Mouse (Mus musculus) lung, adult 2 months (tissue): Measurements from ENCODE around the gene Cpne8.

Experiments used
- CTCF ChIP-seq: fragments of 200-500 bp; IDR thresholded peaks from 2 replicates; pipeline ENCODE4 v1.5.1; 2011; ENCODE audit warnings: mild to moderate bottlenecking, low read length, control low read depth; ENCODE audit not compliant: insufficient read depth
- POLR2A ChIP-seq: fragments of 200-500 bp; IDR thresholded peaks from 2 replicates; pipeline ENCODE4 v1.6.1; 2011; ENCODE audit warnings: low read depth, mild to moderate bottlenecking, control low read depth, low read length, borderline replicate concordance; ENCODE audit errors: extremely low read depth

GRCm38 (mm10) chr15:90678488-90678887, 744 bp downstream of the Cpne8 start:
- TF ChIP-seq POLR2A, result no peak
- TF ChIP-seq CTCF, result no peak
